Mouse (Mus musculus): ENCODE measurements at regions not wholly inside any gene's neighbourhood (a gene's known extent, or its start where the extent isn't known, plus 50 kb on each side); places are given as distances from the start of the nearest gene placed in this dataset.
A peak's percentile ranks its signal among the peaks of the same experiment; 100 is the strongest.

DNA sequence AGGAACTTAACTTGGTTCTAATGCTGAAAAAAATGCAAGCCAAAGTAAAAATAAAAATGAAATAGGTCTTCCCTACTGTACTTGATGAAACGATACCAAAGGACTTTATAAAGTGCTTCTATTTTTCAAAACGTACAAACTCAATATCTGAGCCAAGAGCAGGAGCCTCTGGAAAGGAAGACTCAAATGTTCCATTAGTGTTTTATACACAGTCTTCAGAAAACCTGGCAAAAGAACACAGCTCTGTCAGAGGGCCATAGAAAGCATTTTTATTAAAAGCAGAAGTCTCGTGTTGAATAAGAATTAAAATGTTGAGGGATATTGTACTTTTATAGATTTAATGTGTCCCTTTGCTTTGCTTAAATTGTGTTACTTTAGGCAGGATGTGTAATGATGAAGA, 174.6 kb downstream of the Slitrk6 start:
- Histone ChIP-seq H3K9ac (no peak overlapping the region), H3K36me3 (ENCODE audit: insufficient read depth) (no peaks in the 10 kb centered on the region), H3K4me3 (ENCODE audit: low read depth, low read length) (no peak overlapping the region), H3K9me3 (ENCODE audit: low read depth, low read length) (no peaks in the 10 kb centered on the region), H3K27me3 (ENCODE audit: insufficient read depth, low read length) (no peaks in the 10 kb centered on the region), H3K4me2 (no peak overlapping the region), H3K27ac (ENCODE audit: low read depth) (no peak overlapping the region), H3K4me1 (ENCODE audit: insufficient read depth) (no peaks in the 10 kb centered on the region)
- peak; percentile 43 for DNase-seq
- WGBS: 40% methylated on average over 3 of the region's 3 CpGs
- no peak for ATAC-seq (ENCODE audit: insufficient read depth)
- TF ChIP-seq CTCF (IDR thresholded peaks at IDR 0.05; ENCODE audit: low read depth): no peak

DNA sequence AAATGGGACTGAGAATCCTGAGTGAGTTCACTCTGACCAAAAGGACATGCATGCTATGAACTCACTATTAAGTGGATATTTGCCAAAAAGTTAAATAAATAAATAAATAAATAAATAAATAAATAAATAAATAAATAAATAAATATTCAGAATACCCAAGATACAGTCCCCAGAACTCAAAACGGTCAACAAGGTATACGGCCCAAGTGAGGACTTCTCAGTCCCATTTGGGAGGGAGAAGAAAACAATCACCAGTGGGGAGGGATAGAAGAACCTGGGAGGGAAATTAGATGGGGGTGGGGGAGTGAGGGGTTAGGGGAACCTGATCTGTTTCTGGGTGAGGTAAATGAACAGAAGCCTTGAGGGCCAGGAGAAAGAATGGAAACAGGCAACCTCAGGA, 184.2 kb downstream of the Slitrk6 start:
- no peak for DNase-seq
- H3K27ac ChIP-seq (ENCODE audit: low read depth): no peak overlapping the region
- 92% methylated on average over 2 of the region's 2 CpGs for WGBS

DNA sequence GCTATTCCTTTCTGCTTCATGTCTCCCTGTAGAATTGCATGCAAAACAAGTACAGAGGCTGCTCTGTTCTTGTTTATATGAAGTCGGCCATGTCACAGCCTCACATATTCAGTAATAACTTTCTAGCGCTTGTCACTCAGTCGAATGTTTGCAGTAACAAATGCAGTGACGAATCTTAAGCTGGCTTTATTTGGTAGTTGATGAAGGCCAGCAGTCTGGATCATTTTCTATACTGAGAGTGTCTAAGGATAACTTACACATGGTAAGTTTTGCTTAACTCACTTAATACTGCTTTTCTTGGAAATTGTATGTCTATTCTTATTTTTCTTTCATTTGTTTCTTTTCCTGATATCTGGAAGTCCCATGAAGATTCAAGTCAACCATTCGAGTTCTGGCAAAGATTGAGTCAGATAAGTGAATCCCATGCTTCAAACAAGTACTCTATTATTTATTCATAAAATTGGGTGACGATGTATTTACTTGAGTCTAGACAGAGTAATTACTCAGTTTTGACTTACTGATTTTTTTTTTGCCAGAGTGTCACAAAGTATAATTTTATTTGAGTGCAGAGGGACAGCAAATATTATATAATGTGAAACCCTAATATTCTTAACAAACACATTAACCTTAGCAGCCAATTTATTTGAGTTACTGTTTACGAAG, 189.0 kb downstream of the Slitrk6 start:
- TF ChIP-seq CTCF (IDR thresholded peaks at IDR 0.05; ENCODE audit: low read depth): no peak
- Histone ChIP-seq H3K9me3 (ENCODE audit: low read depth, low read length) (no peaks in the 10 kb centered on the region; the same call in 1 of the 2 replicates), H3K4me3 (ENCODE audit: low read depth, low read length) (no peak overlapping the region), H3K27me3 (ENCODE audit: insufficient read depth, low read length) (no peaks in the 10 kb centered on the region), H3K4me2 (no peak overlapping the region), H3K4me1 (ENCODE audit: insufficient read depth) (no peaks in the 10 kb centered on the region), H3K27ac (ENCODE audit: low read depth) (peak overlapping the region; percentile 24; the same call in 1 of the 2 replicates), H3K36me3 (ENCODE audit: insufficient read depth) (no peaks in the 10 kb centered on the region), H3K9ac (no peak overlapping the region)
- peak; percentile 93 for ATAC-seq (ENCODE audit: insufficient read depth)
- WGBS: 34% methylated on average over 7 of the region's 7 CpGs
- DNase-seq: peak; percentile 91

More for the DNA sequence above, 184.2 kb downstream of the Slitrk6 start:
- Histone ChIP-seq H3K9me3 (ENCODE audit: low read depth, low read length) (no peaks in the 10 kb centered on the region; the same call in 1 of the 2 replicates), H3K4me1 (ENCODE audit: insufficient read depth) (no peaks in the 10 kb centered on the region), H3K27me3 (ENCODE audit: insufficient read depth, low read length) (no peaks in the 10 kb centered on the region), H3K4me2 (no peak overlapping the region), H3K9ac (no peak overlapping the region), H3K4me3 (ENCODE audit: low read depth, low read length) (no peak overlapping the region), H3K36me3 (ENCODE audit: insufficient read depth) (no peaks in the 10 kb centered on the region)
- TF ChIP-seq CTCF (IDR thresholded peaks at IDR 0.05; ENCODE audit: low read depth): no peak
- ATAC-seq (ENCODE audit: insufficient read depth): no peak

DNA sequence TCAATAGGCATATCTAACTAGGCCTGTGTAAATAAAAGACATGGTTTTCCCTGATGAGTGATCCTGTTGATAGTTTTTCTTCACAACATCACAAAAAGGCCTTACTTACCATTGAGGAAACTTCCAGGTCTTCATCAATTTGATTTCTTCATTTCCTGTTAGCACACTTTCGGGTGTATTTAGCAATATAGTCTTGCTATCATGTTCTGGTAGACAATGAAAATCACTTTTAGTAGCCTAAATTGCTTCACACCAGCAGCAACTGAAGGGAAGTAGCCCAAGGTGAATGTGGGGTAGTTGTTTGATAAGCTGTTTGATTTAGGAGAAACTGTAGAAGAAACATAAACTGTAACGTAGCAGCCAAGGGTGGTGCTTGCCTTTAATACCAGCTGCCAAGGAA, 190.3 kb downstream of the Slitrk6 start:
- no peak for DNase-seq
- no peak overlapping the region for H3K4me2 ChIP-seq
- no peaks in the 10 kb centered on the region for H3K36me3 ChIP-seq (ENCODE audit: insufficient read depth)
- no peak overlapping the region for H3K9ac ChIP-seq
- no peak for TF ChIP-seq CTCF (IDR thresholded peaks at IDR 0.05; ENCODE audit: low read depth)
- no peak overlapping the region for H3K27ac ChIP-seq (ENCODE audit: low read depth)
- 75% methylated on average over 2 of the region's 2 CpGs for WGBS
- H3K9me3 ChIP-seq (ENCODE audit: low read depth, low read length): no peaks in the 10 kb centered on the region
- H3K4me1 ChIP-seq (ENCODE audit: insufficient read depth): no peaks in the 10 kb centered on the region
- H3K4me3 ChIP-seq (ENCODE audit: low read depth, low read length): no peak overlapping the region
- no peak for ATAC-seq (ENCODE audit: insufficient read depth)
- H3K27me3 ChIP-seq (ENCODE audit: insufficient read depth, low read length): no peaks in the 10 kb centered on the region

DNA sequence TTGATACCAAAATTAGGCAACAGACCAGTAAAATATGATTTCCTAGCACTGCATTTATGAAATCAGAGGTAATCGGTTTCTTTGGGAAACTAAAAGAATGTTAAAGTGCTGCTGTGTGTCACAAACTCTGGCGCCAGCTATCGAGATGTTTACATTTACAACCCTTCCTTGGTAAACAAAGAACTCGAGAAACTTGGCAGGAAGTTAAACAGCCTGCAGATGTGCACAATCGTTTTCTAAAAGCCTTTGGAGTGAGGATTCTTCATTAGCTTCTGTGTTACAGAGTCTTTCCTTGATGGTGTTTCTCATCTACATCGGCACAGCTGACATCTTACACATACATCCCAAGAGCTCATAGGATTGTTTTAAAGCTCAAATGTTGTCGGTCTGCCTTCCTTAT, 209.7 kb downstream of the Slitrk6 start:
- no peak for TF ChIP-seq CTCF (IDR thresholded peaks at IDR 0.05; ENCODE audit: low read depth)
- 16% methylated on average over 7 of the region's 7 CpGs for WGBS
- no peak overlapping the region for H3K9ac ChIP-seq
- H3K27me3 ChIP-seq (ENCODE audit: insufficient read depth, low read length): no peaks in the 10 kb centered on the region
- peak; percentile 91 for DNase-seq
- no peak overlapping the region for H3K4me3 ChIP-seq (ENCODE audit: low read depth, low read length)
- no peaks in the 10 kb centered on the region for H3K4me1 ChIP-seq (ENCODE audit: insufficient read depth)
- ATAC-seq (ENCODE audit: insufficient read depth): peak; percentile 83
- no peaks in the 10 kb centered on the region for H3K36me3 ChIP-seq (ENCODE audit: insufficient read depth)
- no peak overlapping the region for H3K27ac ChIP-seq (ENCODE audit: low read depth)
- H3K9me3 ChIP-seq (ENCODE audit: low read depth, low read length): no peaks in the 10 kb centered on the region
- no peak overlapping the region for H3K4me2 ChIP-seq

DNA sequence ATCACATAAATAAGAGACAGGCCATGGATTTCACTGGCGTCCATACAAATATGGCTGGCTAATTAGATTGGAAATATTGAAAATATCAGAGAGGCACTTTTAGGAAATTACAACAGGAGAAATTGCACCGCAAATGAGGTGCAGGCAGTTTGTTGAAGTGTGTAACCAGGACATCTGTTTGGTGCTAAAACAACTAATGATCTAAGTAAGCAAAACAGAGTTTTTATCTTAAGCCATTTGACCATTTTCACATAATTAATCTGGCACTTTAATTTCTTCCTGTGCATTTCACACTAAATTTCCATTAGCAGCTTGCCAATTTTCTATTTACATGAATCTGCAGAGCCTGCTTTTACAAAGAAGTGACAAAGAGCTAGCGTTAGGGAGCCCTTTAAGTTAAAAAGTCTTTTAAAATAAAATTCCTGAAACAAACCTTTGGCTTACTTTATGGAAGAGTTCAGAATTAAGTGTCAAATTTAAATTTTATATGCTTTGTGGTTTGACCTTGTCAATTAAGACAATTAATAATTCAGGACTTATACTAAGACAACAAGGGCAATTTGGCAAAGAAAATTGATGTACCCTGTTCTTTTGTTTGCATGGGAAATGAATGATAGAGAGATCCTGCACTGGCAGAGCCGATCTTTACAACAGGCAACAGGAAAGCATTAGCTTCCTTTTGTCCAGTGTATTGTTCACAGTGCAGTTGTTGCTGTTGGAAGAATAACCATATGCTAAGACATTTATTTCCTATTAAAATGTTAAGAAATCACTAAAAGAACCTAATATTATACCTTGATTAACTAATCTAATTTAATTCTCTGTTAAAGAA, 211.4 kb downstream of the Slitrk6 start:
- 32% methylated on average over 4 of the region's 4 CpGs for WGBS
- no peak for TF ChIP-seq CTCF (IDR thresholded peaks at IDR 0.05; ENCODE audit: low read depth)

DNA sequence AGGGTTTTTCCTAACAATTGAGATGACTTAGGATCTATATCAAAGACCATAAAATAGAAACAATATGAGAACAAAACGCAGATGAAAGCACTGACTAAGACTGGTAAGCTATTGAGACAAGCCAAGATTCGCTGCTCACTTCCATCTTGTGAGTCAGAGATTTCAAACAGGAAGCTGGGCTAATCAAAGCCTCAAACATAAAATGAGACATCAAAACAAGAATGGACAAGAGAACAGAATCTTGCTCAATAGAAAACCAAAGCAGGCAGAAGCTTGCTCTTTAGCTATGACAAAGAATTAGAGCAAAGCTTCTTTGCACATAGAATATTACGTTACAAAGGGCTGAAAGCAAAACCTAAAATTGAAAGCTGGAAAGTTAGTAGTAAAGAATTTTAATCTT, 227.6 kb downstream of the Slitrk6 start:
- Histone ChIP-seq H3K4me1 (ENCODE audit: insufficient read depth) (no peaks in the 10 kb centered on the region), H3K27me3 (ENCODE audit: insufficient read depth, low read length) (no peaks in the 10 kb centered on the region), H3K9ac (no peak overlapping the region), H3K36me3 (ENCODE audit: insufficient read depth) (no peaks in the 10 kb centered on the region), H3K27ac (ENCODE audit: low read depth) (no peak overlapping the region), H3K9me3 (ENCODE audit: low read depth, low read length) (no peaks in the 10 kb centered on the region), H3K4me3 (ENCODE audit: low read depth, low read length) (no peak overlapping the region), H3K4me2 (no peak overlapping the region)
- DNase-seq (no peak), ATAC-seq (ENCODE audit: insufficient read depth) (no peak)
- WGBS: 76% methylated on average over 3 of the region's 3 CpGs
- TF ChIP-seq CTCF (IDR thresholded peaks at IDR 0.05; ENCODE audit: low read depth): no peak

More for the DNA sequence above, 211.4 kb downstream of the Slitrk6 start:
- peak; percentile 86 for DNase-seq
- Histone ChIP-seq H3K4me2 (no peak overlapping the region), H3K4me1 (ENCODE audit: insufficient read depth) (no peaks in the 10 kb centered on the region), H3K4me3 (ENCODE audit: low read depth, low read length) (no peak overlapping the region), H3K9ac (no peak overlapping the region), H3K27me3 (ENCODE audit: insufficient read depth, low read length) (no peaks in the 10 kb centered on the region), H3K36me3 (ENCODE audit: insufficient read depth) (no peaks in the 10 kb centered on the region), H3K9me3 (ENCODE audit: low read depth, low read length) (no peaks in the 10 kb centered on the region), H3K27ac (ENCODE audit: low read depth) (no peak overlapping the region; the same call in 1 of the 2 replicates)
- ATAC-seq (ENCODE audit: insufficient read depth): peak; percentile 74
